Mouse (Mus musculus) ES-E14 (cell line): ENCODE measurements around the gene Ankrd13d.

ENCODE experiments used
- CHD2 ChIP-seq: IDR thresholded peaks from 2 replicates; pipeline ENCODE4 v1.6.1; 2014; ENCODE audit warnings: mild to moderate bottlenecking, low read depth, low read length, inconsistent platforms
- HCFC1 ChIP-seq: IDR thresholded peaks from 2 replicates; pipeline ENCODE4 v1.6.1; 2012; ENCODE audit warnings: low read length, inconsistent platforms, borderline replicate concordance; ENCODE audit not compliant: insufficient read depth
- MAFK ChIP-seq: IDR thresholded peaks from 2 replicates; pipeline ENCODE4 v1.6.1; 2014; ENCODE audit warnings: mild to moderate bottlenecking, low read depth, low read length, inconsistent platforms; ENCODE audit not compliant: insufficient read depth
- ZC3H11A ChIP-seq: IDR thresholded peaks from 2 replicates; pipeline ENCODE4 v1.6.1; 2012; ENCODE audit warnings: low read depth, mild to moderate bottlenecking, inconsistent platforms, low read length, borderline replicate concordance
- ZNF384 ChIP-seq: IDR thresholded peaks from 2 replicates; pipeline ENCODE4 v1.6.1; 2012; ENCODE audit warnings: low read depth, low read length, inconsistent platforms

DNA sequence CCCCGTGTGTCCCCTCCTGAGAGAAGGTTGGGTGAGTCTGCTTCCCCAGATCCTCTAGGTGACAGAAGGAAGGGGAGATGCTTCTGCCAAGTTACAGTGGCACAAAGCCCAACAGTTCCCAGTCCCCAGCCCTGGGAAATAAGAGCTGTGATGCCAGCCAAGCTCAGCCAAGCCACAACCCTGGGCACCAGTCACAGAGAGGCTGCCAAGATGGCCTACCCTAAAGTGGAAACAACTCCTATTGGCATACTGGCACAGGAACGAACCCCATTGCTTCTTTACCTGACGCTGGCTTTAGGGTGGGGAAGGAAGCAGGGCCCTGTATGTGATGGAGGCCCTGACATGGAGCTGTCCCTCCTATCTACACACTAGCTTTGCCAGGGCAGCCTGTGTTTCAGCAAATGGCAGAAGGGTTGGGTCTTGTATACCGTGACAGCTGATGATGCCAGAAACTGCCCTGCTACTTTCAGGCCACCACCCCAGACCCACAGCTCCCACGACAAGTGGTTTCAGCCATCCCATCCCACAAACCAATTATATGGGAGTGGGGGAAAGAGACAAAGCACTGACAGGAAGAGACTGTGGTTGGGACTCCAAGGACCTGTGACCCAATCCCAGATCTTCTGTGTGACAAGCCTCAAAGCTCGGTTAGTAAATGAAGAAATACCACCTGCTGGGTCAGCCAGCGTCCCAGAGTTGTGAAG is 20.2 kb upstream of the Ankrd13d start:
- TF ChIP-seq MAFK (no peak), CHD2 (no peak), ZNF384 (no peak), HCFC1 (no peak), ZC3H11A (no peak)
